Mouse (Mus musculus) megakaryocyte, adult 5-6 weeks (primary cell): ENCODE measurements around the gene Brf1. TPM values are rescaled to one million over a fixed set of nuclear protein-coding genes. Genes with fewer than 3 reads are reported as not detected.

Experiments used
- ATAC-seq: 2 replicates; pipeline ENCODE4 v1.8.0; 2016; ENCODE audit warnings: mild to moderate bottlenecking, inconsistent platforms; ENCODE audit not compliant: poor library complexity, severe bottlenecking
- total RNA-seq, 2 experiments: library from RNA; stranded (forward) in 1 of 2; stranded (reverse) in 1 of 2; fragments of 153-499, 151-499 nt in 1 of 2; fragments of 221-1000, 200-1000 nt in 1 of 2; gene quantifications; 2 replicates each; pipeline versions ENCODE4 v1.2.3 to v1.2.4; 2015 to 2017

The Brf1 gene
- total RNA-seq, 2 experiments from 2014 or later, result 20.2 to 37.0 TPM

GRCm38 (mm10) chr12:112911701-112912100, 88.8 kb downstream of the Brf1 start:
- ATAC-seq, result no peak

Other genes with a start within 250 kb of the Brf1 start
- 532 and 545 TPM in 2 replicates for gene Pld4, start 240.0 kb downstream of the Brf1 start, total RNA-seq (2015)
- gene Pld4, start 240.0 kb downstream of the Brf1 start, total RNA-seq (2017), result 316 and 364 TPM in 2 replicates
- not detected in 2 replicates for gene Ahnak2, start 198.0 kb downstream of the Brf1 start, total RNA-seq (2015)
- gene Ahnak2, start 198.0 kb downstream of the Brf1 start, total RNA-seq (2017), result 0.04 and 0.15 TPM in 2 replicates
- gene Clba1, start 191.8 kb downstream of the Brf1 start, total RNA-seq (2015), result 0.16 and 0.32 TPM in 2 replicates
- 0.40 and 0.69 TPM in 2 replicates for gene Clba1, start 191.8 kb downstream of the Brf1 start, total RNA-seq (2017)
- 62.0 and 67.7 TPM in 2 replicates for gene Cdca4, start 171.3 kb downstream of the Brf1 start, total RNA-seq (2015)
- 48.9 and 57.9 TPM in 2 replicates for gene Cdca4, start 171.3 kb downstream of the Brf1 start, total RNA-seq (2017)
- gene Gpr132, start 132.5 kb downstream of the Brf1 start, total RNA-seq (2015), result 20.0 and 25.8 TPM in 2 replicates
- 7.6 and 10.7 TPM in 2 replicates for gene Gpr132, start 132.5 kb downstream of the Brf1 start, total RNA-seq (2017)
- 0.36 and 1.3 TPM in 2 replicates for gene Jag2, start 70.9 kb downstream of the Brf1 start, total RNA-seq (2015)
- not detected in 2 replicates for gene Jag2, start 70.9 kb downstream of the Brf1 start, total RNA-seq (2017)
- gene Nudt14, start 58.6 kb downstream of the Brf1 start, total RNA-seq (2015), result 9.7 and 10.5 TPM in 2 replicates
- 11.4 and 11.9 TPM in 2 replicates for gene Nudt14, start 58.6 kb downstream of the Brf1 start, total RNA-seq (2017)
- gene Btbd6, start 24.2 kb downstream of the Brf1 start, total RNA-seq (2015), result 4.2 and 5.9 TPM in 2 replicates
- 2.4 and 4.0 TPM in 2 replicates for gene Btbd6, start 24.2 kb downstream of the Brf1 start, total RNA-seq (2017)
- gene Pacs2, start 13.8 kb upstream of the Brf1 start, total RNA-seq (2015), result 55.1 TPM in 2 replicates
- 36.5 and 37.5 TPM in 2 replicates for gene Pacs2, start 13.8 kb upstream of the Brf1 start, total RNA-seq (2017)
- gene Tex22, start 73.8 kb upstream of the Brf1 start, total RNA-seq (2015), result 0.25 TPM in 1 of 2 replicates, not detected in the other
- 0.88 TPM in 1 of 2 replicates, not detected in the other for gene Tex22, start 73.8 kb upstream of the Brf1 start, total RNA-seq (2017)
- gene Mta1, start 97.6 kb upstream of the Brf1 start, total RNA-seq (2015), result 32.0 and 35.5 TPM in 2 replicates
- 14.5 and 21.4 TPM in 2 replicates for gene Mta1, start 97.6 kb upstream of the Brf1 start, total RNA-seq (2017)
- 0.38 and 2.0 TPM in 2 replicates for gene Crip2, start 139.5 kb upstream of the Brf1 start, total RNA-seq (2015)
- gene Crip2, start 139.5 kb upstream of the Brf1 start, total RNA-seq (2017), result 2.1 TPM in 1 of 2 replicates, not detected in the other
- gene Crip1, start 145.6 kb upstream of the Brf1 start, total RNA-seq (2015), result 2,464 and 2,556 TPM in 2 replicates
- gene Crip1, start 145.6 kb upstream of the Brf1 start, total RNA-seq (2017), result 1,998 and 2,176 TPM in 2 replicates
- 3.6 and 3.7 TPM in 2 replicates for gene Tedc1, start 155.7 kb upstream of the Brf1 start, total RNA-seq (2015)
- 12.3 and 13.0 TPM in 2 replicates for gene Tedc1, start 155.7 kb upstream of the Brf1 start, total RNA-seq (2017)
- 0.69 TPM in 1 of 2 replicates, not detected in the other for gene Tmem121, start 185.2 kb upstream of the Brf1 start, total RNA-seq (2015)
- not detected in 2 replicates for gene Tmem121, start 185.2 kb upstream of the Brf1 start, total RNA-seq (2017)